Mouse (Mus musculus) myocyte (in vitro differentiated cells): ENCODE results near the gene Syngr1. TPM values are rescaled to one million over a fixed set of nuclear protein-coding genes. Genes with fewer than 3 reads are reported as not detected.

Experiments used
- H3K27me3 ChIP-seq: one replicate; pipeline ENCODE4 v1.6.1; 2011; ENCODE audit not compliant: control insufficient read depth, insufficient read depth, insufficient read length
- H3K36me3 ChIP-seq: one replicate; pipeline ENCODE4 v1.6.1; 2011; ENCODE audit not compliant: control insufficient read depth, insufficient read depth
- H3K4me2 ChIP-seq: one replicate; pipeline ENCODE4 v1.6.1; 2011; ENCODE audit warnings: low read depth, control low read depth
- H3K4me3 ChIP-seq: one replicate; pipeline ENCODE4 v1.5.1; 2011; ENCODE audit warnings: mild to moderate bottlenecking, control low read depth, moderate library complexity
- H3K79me2 ChIP-seq: one replicate; pipeline ENCODE4 v1.6.1; 2011; ENCODE audit not compliant: control insufficient read depth, insufficient read depth
- H3ac ChIP-seq: one replicate; pipeline ENCODE4 v1.6.1; 2011; ENCODE audit not compliant: control insufficient read depth, insufficient read length
- CEBPB ChIP-seq: IDR thresholded peaks from 2 replicates; pipeline ENCODE4 v1.6.1; 2011; ENCODE audit warnings: mild to moderate bottlenecking, moderate library complexity; ENCODE audit not compliant: poor library complexity, insufficient read depth, severe bottlenecking
- E2F4 ChIP-seq: IDR thresholded peaks from one replicate; pipeline ENCODE4 v1.6.1; 2011; ENCODE audit warnings: mild to moderate bottlenecking, control low read depth, moderate library complexity; ENCODE audit not compliant: insufficient read depth
- MAX ChIP-seq: IDR thresholded peaks from one replicate; pipeline ENCODE4 v1.6.1; 2011; ENCODE audit warnings: low read depth, mild to moderate bottlenecking, control low read depth
- MYOD1 ChIP-seq, 3 experiments: IDR thresholded peaks; one replicate each; pipeline ENCODE4 v1.6.1; 2011; ENCODE audit warnings: control low read depth in 2 of 3, low read depth in 2 of 3, mild to moderate bottlenecking in 2 of 3, moderate library complexity in 1 of 3; ENCODE audit not compliant: insufficient read length in 2 of 3, control insufficient read depth in 1 of 3
- MYOG ChIP-seq, 3 experiments: IDR thresholded peaks; one replicate each; pipeline ENCODE4 v1.6.1; 2011; ENCODE audit warnings: control low read depth in 2 of 3, low read depth in 2 of 3, mild to moderate bottlenecking in 2 of 3; ENCODE audit not compliant: insufficient read length in 2 of 3, control insufficient read depth in 1 of 3, insufficient read depth in 1 of 3
- POLR2A ChIP-seq: IDR thresholded peaks from one replicate; pipeline ENCODE4 v1.6.1; 2011; ENCODE audit warnings: low read depth, mild to moderate bottlenecking, control low read depth, moderate library complexity; ENCODE audit not compliant: insufficient read length
- POLR2AphosphoS2 ChIP-seq: IDR thresholded peaks from one replicate; pipeline ENCODE4 v1.6.1; 2011; ENCODE audit warnings: low read depth, control low read depth; ENCODE audit not compliant: insufficient read length
- REST ChIP-seq: IDR thresholded peaks from one replicate; pipeline ENCODE4 v1.6.1; 2011; ENCODE audit warnings: mild to moderate bottlenecking, control low read depth, moderate library complexity; ENCODE audit not compliant: insufficient read depth, insufficient read length
- SRF ChIP-seq: IDR thresholded peaks from one replicate; pipeline ENCODE4 v1.6.1; 2011; ENCODE audit warnings: low read depth; ENCODE audit not compliant: control insufficient read depth, insufficient read length
- TCF12 ChIP-seq: IDR thresholded peaks from one replicate; pipeline ENCODE4 v1.6.1; 2011; ENCODE audit warnings: mild to moderate bottlenecking, control low read depth; ENCODE audit not compliant: poor library complexity, insufficient read depth, severe bottlenecking
- TCF3 ChIP-seq: IDR thresholded peaks from one replicate; pipeline ENCODE4 v1.6.1; 2011; ENCODE audit warnings: low read depth, control low read depth; ENCODE audit not compliant: insufficient read length
- USF1 ChIP-seq: IDR thresholded peaks from one replicate; pipeline ENCODE4 v1.6.1; 2011; ENCODE audit warnings: low read depth, mild to moderate bottlenecking, control low read depth, moderate library complexity
- polyA plus RNA-seq: library from polyadenylated mRNA; unstranded; fragments of >200 nt; fragmentation: generic; extraction: Trizol; gene quantifications from one replicate; pipeline ENCODE4 v1.2.1, GENCODE M21; 2012; ENCODE audit warnings: missing spikeins

The Syngr1 gene
- polyA plus RNA-seq, 1 experiment = 54.7 TPM

DNA sequence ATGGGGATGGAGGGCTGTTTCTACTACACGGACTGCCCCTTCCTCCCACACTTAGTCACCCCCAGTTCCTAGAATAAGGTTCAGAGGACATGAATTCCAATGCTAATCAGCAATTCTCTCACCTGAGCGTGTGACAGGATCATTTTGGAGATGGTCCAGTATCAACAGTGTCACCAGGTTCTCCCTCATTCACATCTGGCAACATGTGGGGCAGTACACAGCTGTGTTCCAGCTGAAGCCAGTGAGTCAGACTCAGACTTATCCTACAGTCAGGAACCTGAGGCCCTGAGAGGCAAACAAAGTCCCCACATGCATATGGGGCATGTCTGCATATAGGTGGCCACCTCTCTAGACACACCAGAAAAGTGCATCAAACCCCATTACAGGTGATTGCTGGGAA, 43.9 kb upstream of the Syngr1 start:
- Histone ChIP-seq H3K4me3 (no peak overlapping the region), H3K4me2 (no peak overlapping the region), H3K79me2 (no peaks in the 10 kb centered on the region), H3K36me3 (no peaks in the 10 kb centered on the region), H3K27me3 (no peaks in the 10 kb centered on the region), H3ac (no peak overlapping the region)
- TF ChIP-seq CEBPB = no peak
- no peak for TF ChIP-seq MYOD1 (IDR thresholded peaks at IDR 0.05; ENCODE audit: control insufficient read depth in 1 of 3, insufficient read length in 2 of 3, low read depth in 2 of 3)
- no peak for TF ChIP-seq TCF3
- no peak for TF ChIP-seq POLR2AphosphoS2
- no peak for TF ChIP-seq TCF12
- no peak for TF ChIP-seq MAX
- TF ChIP-seq SRF = no peak
- TF ChIP-seq E2F4 = no peak

DNA sequence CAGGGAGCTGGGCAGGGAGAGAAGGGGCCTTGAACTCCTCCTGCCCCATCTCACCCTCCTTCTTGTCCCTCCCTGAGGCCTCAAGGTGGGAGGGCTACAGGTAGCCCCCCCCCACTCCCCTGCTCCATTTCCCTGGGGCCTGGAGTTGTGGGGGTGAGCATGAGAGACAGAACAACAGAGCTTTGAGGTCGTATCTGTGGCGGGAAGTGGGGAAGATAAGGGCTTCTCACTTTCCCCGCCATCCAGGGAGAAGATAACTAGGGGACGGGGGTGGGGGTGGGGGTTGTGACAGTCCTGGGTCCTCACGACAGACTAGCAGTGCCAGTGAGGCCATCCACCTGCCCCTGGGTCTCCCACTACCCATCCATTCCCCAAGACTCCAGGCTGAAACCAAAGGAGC, 43.2 kb upstream of the Syngr1 start:
- Histone ChIP-seq H3K4me2 (no peak overlapping the region), H3K27me3 (no peaks in the 10 kb centered on the region), H3K4me3 (no peak overlapping the region), H3K79me2 (no peaks in the 10 kb centered on the region), H3K36me3 (no peaks in the 10 kb centered on the region), H3ac (no peak overlapping the region)
- no peak for TF ChIP-seq TCF3
- no peak for TF ChIP-seq SRF

DNA sequence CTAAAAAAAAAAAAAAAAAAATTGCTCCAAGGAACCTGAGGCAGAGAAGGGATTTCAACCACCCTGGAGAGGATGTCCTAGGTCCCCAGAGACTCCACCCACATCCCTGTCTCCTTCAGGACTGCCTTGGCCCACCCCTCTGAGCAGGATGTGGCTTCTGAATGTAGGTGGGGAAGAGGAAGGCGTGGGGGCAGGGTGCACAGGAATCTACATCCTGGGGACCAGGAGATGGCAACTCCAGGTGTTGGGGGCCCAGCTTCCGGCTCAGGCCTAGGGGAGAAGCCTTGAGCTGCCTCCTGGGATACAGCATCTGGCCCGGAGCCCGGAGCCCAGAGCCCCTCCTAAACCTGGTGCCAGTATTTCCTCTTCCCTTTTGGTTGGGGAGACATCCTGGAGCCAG, 41.0 kb upstream of the Syngr1 start:
- H3ac ChIP-seq = no peak overlapping the region
- no peaks in the 10 kb centered on the region for H3K79me2 ChIP-seq
- H3K4me2 ChIP-seq = no peak overlapping the region
- TF ChIP-seq E2F4 (no peak), TCF12 (no peak), SRF (no peak), MYOG (IDR thresholded peaks at IDR 0.05; ENCODE audit: control insufficient read depth in 1 of 3, insufficient read depth in 1 of 3, insufficient read length in 2 of 3, low read depth in 2 of 3) (no peak)
- H3K36me3 ChIP-seq = no peaks in the 10 kb centered on the region
- no peak overlapping the region for H3K4me3 ChIP-seq
- no peaks in the 10 kb centered on the region for H3K27me3 ChIP-seq

DNA sequence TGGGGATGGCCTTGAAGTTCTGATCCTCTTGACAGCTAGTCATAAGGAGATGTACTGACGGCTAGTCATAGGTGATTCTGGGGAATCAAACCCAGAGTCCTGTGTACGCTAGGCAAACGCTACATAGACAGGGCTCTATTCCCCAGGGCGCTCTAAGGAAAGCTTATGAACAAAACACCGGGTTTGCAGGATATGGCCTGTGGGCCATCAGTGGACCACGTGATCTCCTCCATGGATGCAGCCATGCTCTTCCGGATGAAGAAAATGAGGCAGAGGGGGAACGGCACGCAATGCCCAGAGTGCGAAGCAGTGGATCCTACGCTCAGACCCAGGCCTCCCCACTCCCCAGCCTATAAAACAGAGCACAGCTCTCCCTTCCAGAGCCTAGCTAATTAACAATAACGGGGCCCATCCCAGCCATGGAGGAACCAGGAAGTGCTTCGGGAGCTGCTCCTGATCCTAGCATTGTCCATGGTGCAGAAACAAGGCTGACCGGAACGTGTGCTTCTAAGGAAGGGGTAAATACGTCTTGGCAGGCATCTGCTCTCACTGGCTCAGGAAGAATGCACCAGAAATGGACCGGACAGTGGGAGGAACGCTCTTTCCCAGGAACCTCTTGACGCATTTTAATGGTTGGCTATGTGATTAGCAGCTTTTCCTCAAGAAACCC, 39.9 kb upstream of the Syngr1 start:
- H3K27me3 ChIP-seq = no peaks in the 10 kb centered on the region
- no peak overlapping the region for H3K4me2 ChIP-seq
- TF ChIP-seq SRF = no peak
- TF ChIP-seq POLR2AphosphoS2 = no peak
- no peak for TF ChIP-seq USF1
- no peak for TF ChIP-seq TCF12
- TF ChIP-seq MYOD1 (IDR thresholded peaks at IDR 0.05; ENCODE audit: control insufficient read depth in 1 of 3, insufficient read length in 2 of 3, low read depth in 2 of 3) = no peak
- no peak for TF ChIP-seq MAX
- no peak for TF ChIP-seq CEBPB
- TF ChIP-seq E2F4 = no peak
- TF ChIP-seq REST = no peak
- no peak for TF ChIP-seq TCF3
- TF ChIP-seq MYOG (IDR thresholded peaks at IDR 0.05; ENCODE audit: control insufficient read depth in 1 of 3, insufficient read depth in 1 of 3, insufficient read length in 2 of 3, low read depth in 2 of 3) = no peak
- TF ChIP-seq POLR2A = no peak
- H3ac ChIP-seq = no peak overlapping the region
- H3K36me3 ChIP-seq = no peaks in the 10 kb centered on the region
- no peak overlapping the region for H3K4me3 ChIP-seq
- H3K79me2 ChIP-seq = no peaks in the 10 kb centered on the region

DNA sequence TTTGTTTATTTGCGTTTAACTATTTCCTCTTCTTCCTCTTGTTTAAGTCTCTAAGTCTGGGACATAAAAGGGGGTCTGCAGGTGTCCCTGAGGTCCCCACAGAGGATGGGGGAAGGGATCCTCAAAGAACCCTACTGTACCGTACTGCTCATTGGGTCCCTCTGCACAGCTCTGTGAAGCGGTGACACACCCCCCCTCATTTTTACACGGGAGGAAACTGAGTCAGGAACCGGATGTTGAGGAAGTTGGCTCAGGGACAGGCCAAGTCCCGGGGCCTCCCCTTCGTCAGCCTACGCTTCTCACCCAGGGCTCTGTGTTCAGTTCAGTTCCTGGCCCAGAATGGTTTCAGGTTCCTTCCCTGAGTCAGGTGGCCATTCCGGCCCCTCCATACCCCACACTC, 39.4 kb upstream of the Syngr1 start:
- Histone ChIP-seq H3K36me3 (no peaks in the 10 kb centered on the region), H3K4me3 (no peak overlapping the region), H3K4me2 (no peak overlapping the region), H3K27me3 (no peaks in the 10 kb centered on the region), H3ac (no peak overlapping the region), H3K79me2 (no peaks in the 10 kb centered on the region)
- TF ChIP-seq TCF12 (no peak), CEBPB (no peak), REST (no peak), E2F4 (no peak), USF1 (no peak), MYOD1 (IDR thresholded peaks at IDR 0.05; ENCODE audit: control insufficient read depth in 1 of 3, insufficient read length in 2 of 3, low read depth in 2 of 3) (no peak), MAX (no peak), MYOG (IDR thresholded peaks at IDR 0.05; ENCODE audit: control insufficient read depth in 1 of 3, insufficient read depth in 1 of 3, insufficient read length in 2 of 3, low read depth in 2 of 3) (peak in 1 of 3 experiments; percentile 46)
